Mouse (Mus musculus) lung, adult 2 months (tissue): ENCODE measurements around the gene S100a10.

Experiments
- CTCF ChIP-seq: fragments of 200-500 bp; IDR thresholded peaks from 2 replicates; pipeline ENCODE4 v1.5.1; 2011; ENCODE audit warnings: mild to moderate bottlenecking, low read length, control low read depth; ENCODE audit not compliant: insufficient read depth
- POLR2A ChIP-seq: fragments of 200-500 bp; IDR thresholded peaks from 2 replicates; pipeline ENCODE4 v1.6.1; 2011; ENCODE audit warnings: low read depth, mild to moderate bottlenecking, control low read depth, low read length, borderline replicate concordance; ENCODE audit errors: extremely low read depth

- TF ChIP-seq CTCF (no peak), POLR2A (no peak)
Observed at GRCm38 (mm10) chr3:93555878-93556254, 986 bp downstream of the S100a10 start.
